Mouse (Mus musculus): ENCODE measurements at regions not wholly inside any gene's neighbourhood (a gene's known extent, or its start where the extent isn't known, plus 50 kb on each side); places are given as distances from the start of the nearest gene placed in this dataset.

GRCm38 (mm10) chr14:36651053-36651735 is 317.4 kb downstream of the Ccser2 start:
- Histone ChIP-seq H3K9me3 (ENCODE audit: low read length) (no peaks in the 10 kb centered on the region), H3K27ac (ENCODE audit: low read depth, low read length) (no peak overlapping the region), H3K36me3 (ENCODE audit: insufficient read depth, low read length) (no peaks in the 10 kb centered on the region), H3K4me1 (ENCODE audit: insufficient read depth, low read length) (no peaks in the 10 kb centered on the region; the same call in 1 of the 2 replicates), H3K9ac (replicated peaks; ENCODE audit: low read length, poor library complexity, severe bottlenecking) (no peak overlapping the region), H3K4me3 (ENCODE audit: low read depth, low read length) (no peak overlapping the region), H3K27me3 (ENCODE audit: insufficient read depth, low read length) (no peaks in the 10 kb centered on the region), H3K4me2 (ENCODE audit: low read depth, low read length, poor library complexity, severe bottlenecking) (no peak overlapping the region)
- no peak for DNase-seq (ENCODE audit: low spot score)
- ATAC-seq (ENCODE audit: low FRiP score): no peak
- 55% methylated on average over 6 of the region's 6 CpGs for WGBS
- no peak for TF ChIP-seq CTCF (IDR thresholded peaks at IDR 0.05)

GRCm38 (mm10) chr14:36646649-36647048 is 321.9 kb downstream of the Ccser2 start:
- Histone ChIP-seq H3K9ac (replicated peaks; ENCODE audit: low read length, poor library complexity, severe bottlenecking) (no peak overlapping the region), H3K4me3 (ENCODE audit: low read depth, low read length) (no peak overlapping the region), H3K27ac (ENCODE audit: low read depth, low read length) (no peak overlapping the region), H3K36me3 (ENCODE audit: insufficient read depth, low read length) (no peaks in the 10 kb centered on the region), H3K4me2 (ENCODE audit: low read depth, low read length, poor library complexity, severe bottlenecking) (no peak overlapping the region), H3K9me3 (ENCODE audit: low read length) (no peaks in the 10 kb centered on the region), H3K27me3 (ENCODE audit: insufficient read depth, low read length) (no peaks in the 10 kb centered on the region), H3K4me1 (ENCODE audit: insufficient read depth, low read length) (no peaks in the 10 kb centered on the region)
- TF ChIP-seq CTCF (IDR thresholded peaks at IDR 0.05): no peak
- DNase-seq (ENCODE audit: low spot score): no peak
- ATAC-seq (ENCODE audit: low FRiP score): no peak
- 81% methylated on average over 3 of the region's 3 CpGs for WGBS

- Histone ChIP-seq H3K4me2 (ENCODE audit: low read depth, low read length, poor library complexity, severe bottlenecking) (no peak overlapping the region), H3K4me1 (ENCODE audit: insufficient read depth, low read length) (no peaks in the 10 kb centered on the region), H3K9me3 (ENCODE audit: low read length) (no peaks in the 10 kb centered on the region), H3K36me3 (ENCODE audit: insufficient read depth, low read length) (no peaks in the 10 kb centered on the region), H3K9ac (replicated peaks; ENCODE audit: low read length, poor library complexity, severe bottlenecking) (no peak overlapping the region), H3K27me3 (ENCODE audit: insufficient read depth, low read length) (no peaks in the 10 kb centered on the region), H3K27ac (ENCODE audit: low read depth, low read length) (no peak overlapping the region), H3K4me3 (ENCODE audit: low read depth, low read length) (no peak overlapping the region)
- no peak for TF ChIP-seq CTCF (IDR thresholded peaks at IDR 0.05)
- ATAC-seq (ENCODE audit: low FRiP score): no peak
- DNase-seq (ENCODE audit: low spot score): no peak
These were observed 322.3 kb downstream of the Ccser2 start for GRCm38 (mm10) chr14:36646237-36646636.

- no peak overlapping the region for H3K4me3 ChIP-seq (ENCODE audit: low read depth, low read length)
- no peak overlapping the region for H3K4me2 ChIP-seq (ENCODE audit: low read depth, low read length, poor library complexity, severe bottlenecking)
- H3K27ac ChIP-seq (ENCODE audit: low read depth, low read length): no peak overlapping the region
- no peaks in the 10 kb centered on the region for H3K27me3 ChIP-seq (ENCODE audit: insufficient read depth, low read length)
- no peaks in the 10 kb centered on the region for H3K36me3 ChIP-seq (ENCODE audit: insufficient read depth, low read length)
- DNase-seq (ENCODE audit: low spot score): no peak
- no peak overlapping the region for H3K9ac ChIP-seq (replicated peaks; ENCODE audit: low read length, poor library complexity, severe bottlenecking)
- 0 out of 2 replicates have a peak, but pooled peaks cover 3% of the 10 kb centered on the region for H3K9me3 ChIP-seq (ENCODE audit: low read length)
- no peak for TF ChIP-seq CTCF (IDR thresholded peaks at IDR 0.05)
- no peaks in the 10 kb centered on the region for H3K4me1 ChIP-seq (ENCODE audit: insufficient read depth, low read length)
- ATAC-seq (ENCODE audit: low FRiP score): no peak
These were observed 343.8 kb downstream of the Ccser2 start for GRCm38 (mm10) chr14:36624822-36625221.

- no peak overlapping the region for H3K4me3 ChIP-seq (ENCODE audit: low read depth, low read length)
- H3K4me1 ChIP-seq (ENCODE audit: insufficient read depth, low read length): no peaks in the 10 kb centered on the region
- 86% methylated on average over 1 of the region's 1 CpGs for WGBS
- H3K9me3 ChIP-seq (ENCODE audit: low read length): 0 out of 2 replicates have a peak, but pooled peaks cover 3% of the 10 kb centered on the region
- H3K27ac ChIP-seq (ENCODE audit: low read depth, low read length): 0 out of 2 replicates have a peak overlapping the region, but pooled peaks have one; percentile 26
- peak; percentile 71 for ATAC-seq (ENCODE audit: low FRiP score)
- H3K36me3 ChIP-seq (ENCODE audit: insufficient read depth, low read length): no peaks in the 10 kb centered on the region
- DNase-seq (ENCODE audit: low spot score): peak; percentile 42
- no peak overlapping the region for H3K9ac ChIP-seq (replicated peaks; ENCODE audit: low read length, poor library complexity, severe bottlenecking)
- H3K27me3 ChIP-seq (ENCODE audit: insufficient read depth, low read length): no peaks in the 10 kb centered on the region
- peak; percentile 55 for TF ChIP-seq CTCF (IDR thresholded peaks at IDR 0.05)
- no peak overlapping the region for H3K4me2 ChIP-seq (ENCODE audit: low read depth, low read length, poor library complexity, severe bottlenecking)
These were observed 344.4 kb downstream of the Ccser2 start for GRCm38 (mm10) chr14:36624134-36624533.

- ATAC-seq (ENCODE audit: low FRiP score) (no peak), DNase-seq (ENCODE audit: low spot score) (no peak)
- H3K4me2 ChIP-seq (ENCODE audit: low read depth, low read length, poor library complexity, severe bottlenecking): no peak overlapping the region
- no peaks in the 10 kb centered on the region for H3K4me1 ChIP-seq (ENCODE audit: insufficient read depth, low read length)
- H3K36me3 ChIP-seq (ENCODE audit: insufficient read depth, low read length): no peaks in the 10 kb centered on the region
- no peak overlapping the region for H3K4me3 ChIP-seq (ENCODE audit: low read depth, low read length)
- no peaks in the 10 kb centered on the region for H3K27me3 ChIP-seq (ENCODE audit: insufficient read depth, low read length)
- H3K9me3 ChIP-seq (ENCODE audit: low read length): 0 out of 2 replicates have a peak, but pooled peaks cover 3% of the 10 kb centered on the region
- H3K9ac ChIP-seq (replicated peaks; ENCODE audit: low read length, poor library complexity, severe bottlenecking): no peak overlapping the region
- TF ChIP-seq CTCF (IDR thresholded peaks at IDR 0.05): no peak
- H3K27ac ChIP-seq (ENCODE audit: low read depth, low read length): no peak overlapping the region
- 87% methylated on average over 1 of the region's 1 CpGs for WGBS
These were observed 345.5 kb downstream of the Ccser2 start for GRCm38 (mm10) chr14:36623036-36623435.
